Mouse (Mus musculus) testis, adult 2 months (tissue): ENCODE data around the gene Fads1. TPM values are rescaled to one million over a fixed set of nuclear protein-coding genes. Genes with fewer than 3 reads are reported as not detected.

ENCODE experiments used
- H3K27ac ChIP-seq: fragments of 200-500 bp; 2 replicates; pipeline ENCODE4 v1.5.1; 2012; ENCODE audit warnings: low read depth, low read length; ENCODE audit not compliant: control insufficient read depth, insufficient read depth
- H3K27me3 ChIP-seq: fragments of 200-500 bp; 2 replicates; pipeline ENCODE4 v1.6.1; 2012; ENCODE audit warnings: mild to moderate bottlenecking, low read length, moderate library complexity; ENCODE audit not compliant: control insufficient read depth, insufficient read depth
- H3K36me3 ChIP-seq: fragments of 200-500 bp; 2 replicates; pipeline ENCODE4 v1.6.1; 2012; ENCODE audit warnings: mild to moderate bottlenecking, low read length; ENCODE audit not compliant: control insufficient read depth, insufficient read depth
- H3K4me1 ChIP-seq: fragments of 200-500 bp; 2 replicates; pipeline ENCODE4 v1.6.1; 2012; ENCODE audit warnings: low read length; ENCODE audit not compliant: control insufficient read depth, insufficient read depth
- H3K4me3 ChIP-seq: fragments of 200-500 bp; 2 replicates; pipeline ENCODE4 v1.5.1; 2012; ENCODE audit warnings: low read depth, mild to moderate bottlenecking, low read length, moderate library complexity, mixed read lengths; ENCODE audit not compliant: control insufficient read depth
- CTCF ChIP-seq: fragments of 200-500 bp; IDR thresholded peaks from 2 replicates; pipeline ENCODE4 v1.5.1; 2012; ENCODE audit warnings: low read depth, mild to moderate bottlenecking, inconsistent platforms, low read length, moderate library complexity; ENCODE audit not compliant: control insufficient read depth, insufficient read depth, insufficient replicate concordance
- POLR2A ChIP-seq: fragments of 200-500 bp; IDR thresholded peaks from 2 replicates; pipeline ENCODE4 v1.6.1; 2012; ENCODE audit warnings: low read depth, mild to moderate bottlenecking, inconsistent platforms, low read length, moderate library complexity; ENCODE audit not compliant: control insufficient read depth
- polyA plus RNA-seq: library from polyadenylated mRNA; depleted of rRNA; stranded (reverse); fragments of >200 nt; gene quantifications from 2 replicates; pipeline ENCODE4 v1.2.3, GENCODE M21; 2012

Gene Fads1
- polyA plus RNA-seq, 1 experiment = 32.6 TPM

GRCm38 (mm10) chr19:10189022-10189421, 6.3 kb downstream of the Fads1 start:
- Histone ChIP-seq H3K4me1 (peaks cover 5% of the 10 kb centered on the region), H3K4me3 (no peak overlapping the region), H3K36me3 (no peaks in the 10 kb centered on the region), H3K27ac (no peak overlapping the region), H3K27me3 (no peaks in the 10 kb centered on the region)
- TF ChIP-seq POLR2A = no peak
- TF ChIP-seq CTCF = no peak

DNA sequence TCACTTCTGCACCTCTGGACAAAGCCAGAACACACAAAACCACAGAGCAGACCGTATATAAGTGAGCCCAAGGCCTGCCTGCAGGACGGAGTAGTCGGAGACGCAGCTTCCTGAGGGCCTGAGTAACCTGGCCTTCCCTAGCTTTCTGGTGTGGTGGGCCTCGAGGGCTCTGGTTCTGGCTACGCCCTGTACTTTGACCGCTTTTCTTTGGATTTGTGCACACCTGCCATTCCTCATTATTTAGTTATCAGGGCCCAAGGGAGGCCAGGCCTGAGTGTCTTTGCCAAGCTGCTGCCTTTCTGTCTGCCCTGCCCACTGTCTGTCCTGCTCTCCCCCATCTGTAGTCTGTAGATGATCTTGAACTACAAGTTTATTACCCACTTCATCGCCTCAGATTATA, 7.3 kb downstream of the Fads1 start:
- Histone ChIP-seq H3K4me3 (no peak overlapping the region), H3K27ac (no peak overlapping the region), H3K27me3 (no peaks in the 10 kb centered on the region), H3K4me1 (peaks cover 3% of the 10 kb centered on the region; the same call in 1 of the 2 replicates), H3K36me3 (no peaks in the 10 kb centered on the region)
- no peak for TF ChIP-seq CTCF
- no peak for TF ChIP-seq POLR2A

DNA sequence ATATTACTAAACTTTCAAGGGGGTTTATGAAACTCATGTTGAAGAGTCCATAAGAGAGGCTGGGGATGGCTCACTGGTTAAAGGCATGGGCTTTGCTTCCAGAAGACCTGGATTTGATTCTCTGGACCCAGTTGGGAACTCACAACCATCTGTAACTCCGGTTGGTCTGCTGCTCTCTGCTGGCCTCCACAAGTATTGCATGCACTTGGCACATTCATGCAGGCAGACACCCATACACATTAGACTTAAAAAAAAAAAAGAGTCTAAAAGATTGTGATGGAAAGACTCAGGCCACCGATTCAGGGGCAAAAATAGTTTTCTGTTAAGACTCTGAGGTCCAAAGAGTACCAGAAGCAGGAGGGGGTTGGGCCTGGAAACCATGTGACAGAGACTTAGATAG, 8.1 kb downstream of the Fads1 start:
- Histone ChIP-seq H3K27ac (no peak overlapping the region), H3K4me1 (peaks cover 3% of the 10 kb centered on the region; the same call in 1 of the 2 replicates), H3K36me3 (no peaks in the 10 kb centered on the region), H3K27me3 (no peaks in the 10 kb centered on the region), H3K4me3 (no peak overlapping the region)
- TF ChIP-seq CTCF (peak; percentile 61; the same call in 1 of the 2 replicates), POLR2A (no peak)

GRCm38 (mm10) chr19:10191326-10191725, 8.6 kb downstream of the Fads1 start:
- Histone ChIP-seq H3K4me1 (peaks cover 3% of the 10 kb centered on the region; the same call in 1 of the 2 replicates), H3K4me3 (no peak overlapping the region), H3K27me3 (no peaks in the 10 kb centered on the region), H3K36me3 (no peaks in the 10 kb centered on the region), H3K27ac (no peak overlapping the region)
- no peak for TF ChIP-seq POLR2A
- TF ChIP-seq CTCF = no peak

DNA sequence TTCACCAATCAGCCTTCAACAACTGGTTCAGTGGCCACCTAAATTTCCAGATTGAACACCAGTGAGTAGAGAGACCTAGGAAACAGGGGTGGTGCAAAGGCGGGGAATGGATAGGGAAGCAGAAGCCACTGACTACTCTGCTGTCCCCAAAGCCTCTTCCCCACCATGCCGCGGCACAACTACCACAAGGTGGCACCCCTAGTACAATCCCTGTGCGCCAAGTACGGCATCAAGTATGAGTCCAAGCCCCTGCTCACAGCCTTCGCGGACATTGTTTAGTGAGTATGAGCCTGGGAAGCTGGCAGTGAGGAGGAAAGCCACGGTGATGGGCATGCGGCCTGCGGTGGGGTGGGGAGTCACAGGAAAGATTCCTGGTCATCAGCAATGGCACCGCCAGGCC, 11.6 kb downstream of the Fads1 start:
- no peak overlapping the region for H3K4me3 ChIP-seq
- no peak overlapping the region for H3K27ac ChIP-seq
- H3K27me3 ChIP-seq = no peaks in the 10 kb centered on the region
- TF ChIP-seq CTCF = no peak
- no peak for TF ChIP-seq POLR2A
- no peaks in the 10 kb centered on the region for H3K36me3 ChIP-seq
- H3K4me1 ChIP-seq = peaks cover 3% of the 10 kb centered on the region; the same call in 1 of the 2 replicates

DNA sequence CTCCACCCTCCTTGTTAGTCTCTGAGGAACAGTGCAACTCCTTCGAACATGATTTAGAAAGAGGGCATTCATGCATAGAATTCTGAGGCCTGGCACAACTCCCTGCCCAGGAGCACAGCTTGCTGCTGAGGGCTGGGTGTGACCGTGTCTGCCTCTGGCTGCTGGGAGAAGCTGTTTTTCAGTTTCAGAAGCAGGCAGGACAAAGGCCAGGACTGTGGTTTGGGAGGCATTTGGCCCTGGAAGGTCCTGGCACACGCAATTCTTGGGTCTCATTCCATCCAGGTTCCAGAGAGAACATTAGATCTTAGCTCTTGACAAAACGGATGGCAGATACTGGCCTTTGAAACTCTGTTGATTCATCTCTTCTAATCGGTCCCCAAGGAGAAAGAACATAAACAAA, 12.6 kb downstream of the Fads1 start:
- H3K4me3 ChIP-seq = no peak overlapping the region
- no peaks in the 10 kb centered on the region for H3K27me3 ChIP-seq
- H3K27ac ChIP-seq = no peak overlapping the region
- peaks cover 3% of the 10 kb centered on the region; the same call in 1 of the 2 replicates for H3K4me1 ChIP-seq
- H3K36me3 ChIP-seq = no peaks in the 10 kb centered on the region
- TF ChIP-seq POLR2A (no peak), CTCF (no peak)

GRCm38 (mm10) chr19:10197130-10197529, 14.4 kb downstream of the Fads1 start:
- Histone ChIP-seq H3K36me3 (no peaks in the 10 kb centered on the region), H3K4me1 (no peaks in the 10 kb centered on the region), H3K4me3 (no peak overlapping the region), H3K27ac (no peak overlapping the region), H3K27me3 (no peaks in the 10 kb centered on the region)
- TF ChIP-seq POLR2A (no peak), CTCF (no peak)

- TF ChIP-seq POLR2A (no peak), CTCF (no peak)
- Histone ChIP-seq H3K27me3 (no peaks in the 10 kb centered on the region), H3K36me3 (no peaks in the 10 kb centered on the region), H3K27ac (no peak overlapping the region), H3K4me3 (no peak overlapping the region), H3K4me1 (no peaks in the 10 kb centered on the region)
Measured at GRCm38 (mm10) chr19:10198286-10198685, 15.6 kb downstream of the Fads1 start.
